Mouse (Mus musculus) right cerebral cortex, postnatal 25 days (tissue): Measurements from ENCODE around the gene Gm10031.

Experiments used
- DNase-seq: peaks from one replicate; pipeline ENCODE4 v3.0.0; 2022

The Gm10031 gene

DNA sequence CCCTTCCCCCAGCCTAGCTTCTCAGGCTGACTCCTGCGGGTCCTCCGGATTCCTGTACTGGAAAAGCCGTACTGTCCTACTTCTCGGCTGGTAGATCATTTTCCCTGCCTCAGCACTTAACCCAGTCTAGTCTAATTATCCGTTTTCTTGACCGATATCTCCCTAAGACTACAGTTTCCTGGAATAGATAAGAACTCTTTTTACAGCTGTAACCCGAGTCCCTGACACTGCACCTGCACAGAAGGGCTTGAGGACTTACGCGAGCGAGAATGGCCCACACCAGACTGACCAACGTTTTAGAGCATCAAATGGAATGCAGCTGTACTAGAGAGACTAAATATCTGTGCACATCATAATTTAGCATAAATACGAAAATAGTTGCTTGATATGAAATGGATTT is 20.2 kb downstream of the Gm10031 start:
- DNase-seq, result no peak

DNA sequence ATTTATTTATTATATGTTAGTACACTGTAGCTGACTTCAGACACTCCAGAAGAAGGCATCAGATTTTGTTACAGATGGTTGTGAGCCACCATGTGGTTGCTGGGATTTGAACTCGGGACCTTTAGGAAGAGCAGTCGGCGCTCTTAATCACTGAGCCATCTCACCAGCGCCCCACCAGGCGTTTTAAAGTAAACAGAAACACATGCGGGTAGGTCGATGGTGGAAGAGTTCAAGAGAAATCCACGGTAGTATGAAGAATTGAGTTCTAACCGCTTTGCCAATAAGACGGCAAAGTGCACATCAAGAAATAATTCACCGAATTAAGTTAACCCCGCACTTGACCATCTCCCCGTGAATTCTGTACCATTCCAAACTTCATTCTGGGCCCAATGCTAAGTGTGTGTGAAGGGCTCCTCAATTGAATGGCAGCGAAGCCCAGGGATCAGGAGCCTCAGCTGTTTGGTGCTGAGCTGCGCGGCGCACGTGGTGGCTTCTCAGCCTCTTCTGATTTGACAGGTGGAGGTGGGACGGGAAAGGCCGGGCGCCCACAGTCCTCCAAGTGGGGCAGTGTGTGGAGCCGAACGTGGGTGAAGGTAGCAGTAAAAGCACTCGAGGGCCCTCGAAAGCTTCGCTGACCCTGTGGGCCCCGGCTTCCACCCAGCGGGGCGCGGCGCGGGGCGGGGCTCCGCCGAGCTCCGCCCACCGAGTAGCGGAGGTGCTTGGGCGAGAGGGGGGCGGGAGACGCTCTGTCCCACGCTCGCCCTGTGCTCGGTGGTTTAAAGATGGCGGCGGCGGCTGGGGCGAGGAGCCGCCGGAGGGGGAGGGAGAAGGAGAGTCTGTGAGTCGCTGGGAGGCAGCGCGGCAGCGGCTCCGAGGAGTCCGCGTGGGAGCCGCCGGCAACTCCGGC is 34.5 kb downstream of the Gm10031 start, which contains the start of gene Abl2:
Abl2 (plus strand) TSS at position 763 of the 907 bp plus-strand sequence.
- DNase-seq, result peak; percentile 89

DNA sequence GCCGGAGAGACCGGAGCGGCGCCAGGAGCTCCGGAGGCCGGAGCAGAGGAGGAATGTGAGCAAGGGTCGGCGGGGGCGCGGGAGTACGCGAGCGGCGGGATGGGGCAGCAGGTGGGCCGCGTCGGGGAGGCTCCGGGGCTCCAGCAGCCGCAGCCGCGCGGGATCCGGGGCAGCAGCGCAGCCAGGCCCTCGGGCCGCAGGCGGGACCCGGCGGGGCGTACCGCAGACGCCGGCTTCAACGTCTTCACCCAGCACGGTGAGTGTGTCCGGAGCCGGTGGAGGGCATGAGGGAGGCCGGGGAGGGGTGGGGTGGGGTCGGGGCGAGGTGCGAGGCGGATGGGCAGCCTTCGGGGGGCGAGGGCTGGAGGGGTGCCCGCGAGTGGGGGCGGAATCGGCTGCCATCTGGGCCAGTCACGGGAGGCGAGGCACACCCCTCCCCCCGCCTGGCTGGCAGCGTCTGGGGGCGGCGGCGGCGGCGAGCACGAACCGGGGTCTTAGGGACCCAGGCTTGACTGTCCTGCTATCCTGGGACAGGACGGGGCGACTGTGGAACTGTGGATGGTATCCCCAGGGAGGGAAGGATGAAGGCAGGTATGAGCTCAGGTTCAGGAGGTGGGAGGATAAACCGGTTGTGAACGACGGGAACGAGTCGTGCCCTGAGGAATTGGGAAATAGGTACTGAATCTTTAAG is 35.3 kb downstream of the Gm10031 start:
- DNase-seq, result peak; percentile 64

DNA sequence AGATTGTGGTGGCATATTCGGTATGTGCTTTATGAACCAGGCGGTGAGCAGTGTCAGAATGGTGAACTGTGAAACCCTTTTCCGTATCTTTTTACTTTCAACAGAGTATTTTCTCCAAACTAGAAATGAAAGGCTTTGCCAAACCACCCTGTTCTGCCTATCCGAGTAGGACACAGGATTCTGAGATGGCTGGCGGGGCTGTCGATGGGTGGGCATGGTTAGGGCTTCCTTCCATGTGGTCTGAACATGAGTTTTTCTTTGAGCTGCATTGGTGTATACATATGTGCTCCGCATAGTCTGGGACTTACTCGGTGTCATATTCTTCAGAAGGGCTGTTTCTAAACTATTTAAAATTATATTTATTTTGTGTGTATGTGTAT is 35.8 kb downstream of the Gm10031 start:
- DNase-seq, result no peak

DNA sequence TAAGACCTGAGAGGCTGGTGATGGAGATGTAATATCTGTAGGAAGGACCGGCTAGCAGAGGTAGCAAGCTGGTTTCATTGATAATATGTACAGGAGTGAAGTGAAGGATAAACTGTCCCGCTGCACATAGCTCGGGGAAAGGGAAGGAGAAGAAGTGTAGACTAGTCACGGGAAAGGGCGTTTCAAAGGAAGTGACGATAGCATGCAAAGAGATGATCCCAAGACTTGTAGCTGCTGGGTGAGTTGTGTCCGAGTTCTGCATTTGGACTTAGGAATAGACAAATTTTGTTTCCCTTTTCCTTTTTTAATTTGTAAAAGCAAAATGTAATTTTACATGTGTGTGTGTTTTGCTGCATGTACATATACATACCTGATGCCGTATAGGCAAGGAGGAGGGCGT is 36.7 kb downstream of the Gm10031 start:
- no peak for DNase-seq

DNA sequence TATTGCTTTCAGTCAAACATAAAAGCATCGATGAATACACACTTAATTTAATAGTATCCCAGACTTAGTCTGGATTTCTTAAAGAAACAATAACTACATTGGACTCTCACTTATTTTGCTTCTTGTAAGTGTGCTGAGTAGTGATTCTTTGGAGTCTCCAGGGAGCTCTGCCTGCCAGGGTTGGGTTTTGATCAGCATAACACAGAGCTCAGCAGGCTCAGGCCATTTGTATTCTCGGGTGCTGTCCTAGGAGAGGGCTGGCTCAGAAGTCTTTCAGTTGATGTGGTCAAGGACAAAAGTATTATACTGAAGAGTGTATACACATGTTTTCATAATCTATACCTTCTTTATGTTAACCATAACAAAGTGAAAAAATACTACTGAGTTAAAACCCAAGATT is 41.5 kb downstream of the Gm10031 start:
- DNase-seq, result no peak

DNA sequence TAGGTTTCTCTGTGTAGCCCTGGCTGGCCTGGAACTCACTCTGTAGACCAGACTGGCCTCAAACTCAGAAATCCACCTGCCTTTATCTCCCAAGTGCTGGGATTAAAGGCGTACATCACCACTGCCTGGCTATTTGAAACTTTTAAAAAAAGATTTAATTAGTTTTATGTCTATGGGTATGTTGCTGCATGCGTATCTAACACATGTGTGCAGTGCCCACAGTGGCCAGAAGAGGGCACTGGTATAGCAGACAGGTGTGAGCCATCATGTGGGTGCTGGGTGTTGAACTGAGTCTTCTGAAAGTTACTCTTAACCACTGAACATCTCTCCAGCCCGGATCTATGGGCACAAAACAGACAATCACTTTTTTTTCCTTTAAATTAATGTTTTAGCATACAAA is 42.3 kb downstream of the Gm10031 start:
- no peak for DNase-seq

DNA sequence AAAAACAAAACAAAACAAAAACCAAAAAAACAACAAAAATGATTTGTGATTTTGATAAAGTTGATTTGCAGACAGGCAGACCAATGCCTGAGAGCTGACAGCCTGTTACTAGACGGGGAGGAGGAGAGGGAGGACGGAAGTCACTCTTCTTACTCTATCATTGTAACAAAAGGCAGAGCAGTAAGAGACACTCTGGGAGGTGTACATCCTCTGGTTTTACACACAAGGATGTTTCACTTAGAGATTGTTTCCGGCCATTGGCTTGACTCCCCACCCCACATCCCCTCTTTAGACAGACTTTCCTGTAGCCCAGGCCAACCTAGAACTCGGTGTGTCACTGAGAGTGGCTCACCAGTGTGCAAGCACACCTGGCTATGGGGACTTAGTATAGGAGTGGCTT is 45.8 kb downstream of the Gm10031 start:
- DNase-seq, result no peak

DNA sequence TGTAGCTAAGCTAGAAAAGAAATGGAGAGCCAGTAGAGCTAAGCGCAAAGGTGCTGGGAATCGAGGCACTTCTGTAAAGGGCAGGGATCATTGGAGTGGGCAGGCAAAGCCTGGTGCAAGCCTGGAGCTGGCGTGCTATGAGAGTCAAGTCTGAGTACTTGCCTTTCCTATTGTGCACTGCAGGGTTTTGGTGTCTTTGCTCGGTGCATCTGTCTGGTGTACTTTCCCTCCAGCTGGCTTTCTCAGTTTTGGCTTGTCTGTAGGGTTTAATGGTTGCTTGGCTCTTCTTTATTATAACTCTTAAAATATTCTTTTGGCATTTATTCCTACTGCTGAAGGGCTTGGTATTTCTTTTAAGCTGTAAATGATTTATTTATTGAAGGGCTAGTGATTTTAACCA is 49.1 kb downstream of the Gm10031 start:
- DNase-seq, result no peak
